Mouse (Mus musculus): ENCODE data around the gene Srgap3. TPM values are rescaled to one million over a fixed set of nuclear protein-coding genes. Genes with fewer than 3 reads are reported as not detected.

Srgap3 gene
- polyA plus RNA-seq, 1 experiment from 2014 or later: 11.0 TPM

DNA sequence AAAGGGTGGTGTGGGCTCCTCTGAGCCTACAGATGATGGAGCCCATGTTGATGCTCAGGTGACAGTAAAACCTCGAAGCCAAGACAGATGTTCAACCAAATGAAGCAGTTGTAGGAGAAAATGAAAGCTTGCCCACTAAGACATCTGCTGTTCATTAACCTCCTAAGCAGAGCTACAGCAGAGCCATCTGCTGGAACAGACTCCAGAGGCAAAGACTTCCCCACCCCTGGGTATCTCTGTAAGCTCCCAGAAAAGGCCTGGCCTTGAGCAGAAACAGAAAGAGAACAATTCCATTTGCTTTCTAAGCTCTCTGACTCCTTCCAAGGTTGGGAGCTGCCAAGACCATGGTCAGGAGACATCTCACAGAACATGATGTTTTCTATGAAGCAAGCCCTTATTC lies 47.4 kb downstream of the Srgap3 start:
- Histone ChIP-seq H3K36me3 (replicated peaks; ENCODE audit: control insufficient read depth, insufficient read depth, low read depth, low read length) (no peaks in the 10 kb centered on the region), H3K4me1 (ENCODE audit: control insufficient read depth, insufficient read depth, low read length) (no peaks in the 10 kb centered on the region), H3K9me3 (replicated peaks; ENCODE audit: control insufficient read depth, low read length) (no peaks in the 10 kb centered on the region), H3K4me2 (ENCODE audit: low read depth, low read length) (no peak overlapping the region), H3K27me3 (ENCODE audit: control insufficient read depth, insufficient read depth, low read length) (no peaks in the 10 kb centered on the region), H3K27ac (replicated peaks; ENCODE audit: low read depth, low read length) (no peak overlapping the region), H3K9ac (replicated peaks; ENCODE audit: low read length) (no peak overlapping the region), H3K4me3 (ENCODE audit: low read depth, low read length) (no peak overlapping the region)
- WGBS: 20% methylated on average over 1 of the region's 1 CpGs
- peak; percentile 44 for DNase-seq (ENCODE audit: low spot score)
- ATAC-seq (replicated peaks; ENCODE audit: insufficient number of reproducible peaks, low FRiP score, low TSS enrichment, low read depth): no peak

- no peak overlapping the region for H3K4me3 ChIP-seq (ENCODE audit: low read depth, low read length)
- H3K36me3 ChIP-seq (replicated peaks; ENCODE audit: control insufficient read depth, insufficient read depth, low read depth, low read length): no peaks in the 10 kb centered on the region
- H3K4me2 ChIP-seq (ENCODE audit: low read depth, low read length): no peak overlapping the region
- WGBS: 85% methylated on average over 5 of the region's 5 CpGs
- H3K4me1 ChIP-seq (ENCODE audit: control insufficient read depth, insufficient read depth, low read length): no peaks in the 10 kb centered on the region
- H3K27ac ChIP-seq (replicated peaks; ENCODE audit: low read depth, low read length): no peak overlapping the region
- H3K9me3 ChIP-seq (replicated peaks; ENCODE audit: control insufficient read depth, low read length): no peaks in the 10 kb centered on the region
- ATAC-seq (replicated peaks; ENCODE audit: insufficient number of reproducible peaks, low FRiP score, low TSS enrichment, low read depth) (no peak), DNase-seq (ENCODE audit: low spot score) (no peak)
- no peak overlapping the region for H3K9ac ChIP-seq (replicated peaks; ENCODE audit: low read length)
- H3K27me3 ChIP-seq (ENCODE audit: control insufficient read depth, insufficient read depth, low read length): no peaks in the 10 kb centered on the region
Observed at GRCm38 (mm10) chr6:112899276-112899675, 47.8 kb downstream of the Srgap3 start.

- no peaks in the 10 kb centered on the region for H3K9me3 ChIP-seq (replicated peaks; ENCODE audit: control insufficient read depth, low read length)
- H3K9ac ChIP-seq (replicated peaks; ENCODE audit: low read length): no peak overlapping the region
- no peaks in the 10 kb centered on the region for H3K27me3 ChIP-seq (ENCODE audit: control insufficient read depth, insufficient read depth, low read length)
- H3K4me3 ChIP-seq (ENCODE audit: low read depth, low read length): no peak overlapping the region
- H3K4me1 ChIP-seq (ENCODE audit: control insufficient read depth, insufficient read depth, low read length): no peaks in the 10 kb centered on the region
- no peak overlapping the region for H3K27ac ChIP-seq (replicated peaks; ENCODE audit: low read depth, low read length)
- WGBS: 73% methylated on average over 4 of the region's 4 CpGs
- no peak overlapping the region for H3K4me2 ChIP-seq (ENCODE audit: low read depth, low read length)
- ATAC-seq (replicated peaks; ENCODE audit: insufficient number of reproducible peaks, low FRiP score, low TSS enrichment, low read depth) (no peak), DNase-seq (ENCODE audit: low spot score) (no peak)
- no peaks in the 10 kb centered on the region for H3K36me3 ChIP-seq (replicated peaks; ENCODE audit: control insufficient read depth, insufficient read depth, low read depth, low read length)
Observed at GRCm38 (mm10) chr6:112898435-112898834, 48.6 kb downstream of the Srgap3 start.

- ATAC-seq (replicated peaks; ENCODE audit: insufficient number of reproducible peaks, low FRiP score, low TSS enrichment, low read depth): no peak
- WGBS: 56% methylated on average over 11 of the region's 11 CpGs
Observed at GRCm38 (mm10) chr6:112896372-112896771, 50.7 kb downstream of the Srgap3 start.

DNA sequence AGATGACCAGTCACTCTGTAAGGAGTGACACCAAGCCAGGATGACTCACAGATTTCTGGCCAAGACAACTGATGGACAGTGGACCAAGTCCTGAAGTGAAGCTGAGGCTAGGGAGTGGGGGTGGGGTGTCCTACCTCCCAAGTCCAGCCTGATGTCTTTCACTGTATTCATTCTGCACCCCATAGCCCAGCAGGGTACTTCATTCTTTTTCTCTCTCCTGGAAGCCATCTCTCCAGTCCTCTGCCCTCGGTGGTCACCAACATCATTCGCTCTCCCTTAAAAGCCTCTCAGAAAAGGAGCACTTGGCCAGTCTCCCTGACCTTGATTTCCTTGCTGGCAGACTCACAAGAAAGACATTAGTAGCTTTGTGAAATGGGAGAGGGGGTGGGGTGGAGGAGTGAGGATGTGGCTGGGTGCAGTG lies 56.7 kb downstream of the Srgap3 start:
- no peak for DNase-seq (ENCODE audit: low spot score)
- no peak for ATAC-seq (replicated peaks; ENCODE audit: insufficient number of reproducible peaks, low FRiP score, low TSS enrichment, low read depth)
- no peak overlapping the region for H3K4me3 ChIP-seq (ENCODE audit: low read depth, low read length)
- no peak overlapping the region for H3K27ac ChIP-seq (replicated peaks; ENCODE audit: low read depth, low read length)
- 71% methylated on average over 2 of the region's 2 CpGs for WGBS
- no peak overlapping the region for H3K9ac ChIP-seq (replicated peaks; ENCODE audit: low read length)
- H3K4me2 ChIP-seq (ENCODE audit: low read depth, low read length): no peak overlapping the region
- no peaks in the 10 kb centered on the region for H3K27me3 ChIP-seq (ENCODE audit: control insufficient read depth, insufficient read depth, low read length)
- H3K9me3 ChIP-seq (replicated peaks; ENCODE audit: control insufficient read depth, low read length): no peaks in the 10 kb centered on the region
- no peaks in the 10 kb centered on the region for H3K36me3 ChIP-seq (replicated peaks; ENCODE audit: control insufficient read depth, insufficient read depth, low read depth, low read length)
- H3K4me1 ChIP-seq (ENCODE audit: control insufficient read depth, insufficient read depth, low read length): no peaks in the 10 kb centered on the region

More at GRCm38 (mm10) chr6:112896372-112896771, 50.7 kb downstream of the Srgap3 start:
- no peak overlapping the region for H3K27ac ChIP-seq (replicated peaks; ENCODE audit: low read depth, low read length)
- no peaks in the 10 kb centered on the region for H3K9me3 ChIP-seq (replicated peaks; ENCODE audit: control insufficient read depth, low read length)
- no peak overlapping the region for H3K4me2 ChIP-seq (ENCODE audit: low read depth, low read length)
- H3K36me3 ChIP-seq (replicated peaks; ENCODE audit: control insufficient read depth, insufficient read depth, low read depth, low read length): no peaks in the 10 kb centered on the region
- no peaks in the 10 kb centered on the region for H3K4me1 ChIP-seq (ENCODE audit: control insufficient read depth, insufficient read depth, low read length)
- H3K27me3 ChIP-seq (ENCODE audit: control insufficient read depth, insufficient read depth, low read length): no peaks in the 10 kb centered on the region
- H3K4me3 ChIP-seq (ENCODE audit: low read depth, low read length): no peak overlapping the region
- no peak for DNase-seq (ENCODE audit: low spot score)
- no peak overlapping the region for H3K9ac ChIP-seq (replicated peaks; ENCODE audit: low read length)

GRCm38 (mm10) chr6:112883588-112884135 lies 63.4 kb downstream of the Srgap3 start:
- no peak overlapping the region for H3K9ac ChIP-seq (replicated peaks; ENCODE audit: low read length)
- 65% methylated on average over 5 of the region's 5 CpGs for WGBS

DNA sequence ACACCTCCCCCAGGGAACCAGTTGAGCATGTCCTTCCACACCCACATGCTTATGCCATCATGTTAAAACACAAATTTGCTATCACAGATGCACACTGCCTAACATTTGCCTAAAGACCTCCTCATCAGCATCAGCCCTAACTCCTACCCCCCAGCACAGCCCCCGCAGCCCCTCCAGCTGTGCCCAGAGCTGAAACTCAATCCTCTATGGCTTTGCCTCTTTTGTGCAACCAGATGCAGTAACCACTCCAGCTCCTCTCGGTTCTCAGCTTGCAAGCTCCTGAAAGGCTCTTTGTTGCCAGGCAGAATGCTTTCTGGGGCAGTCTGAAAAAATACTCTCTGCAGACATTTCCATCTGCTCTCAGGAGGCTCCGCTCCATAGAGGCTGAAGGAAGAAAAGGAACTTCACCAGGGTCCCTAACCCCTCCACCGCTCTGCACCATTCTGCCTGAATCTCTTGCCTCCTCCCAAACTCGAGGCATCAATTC lies 67.0 kb downstream of the Srgap3 start:
- Histone ChIP-seq H3K9me3 (replicated peaks; ENCODE audit: control insufficient read depth, low read length) (no peaks in the 10 kb centered on the region), H3K9ac (replicated peaks; ENCODE audit: low read length) (no peak overlapping the region; the same call in 1 of the 2 replicates), H3K36me3 (replicated peaks; ENCODE audit: control insufficient read depth, insufficient read depth, low read depth, low read length) (no peaks in the 10 kb centered on the region), H3K4me1 (ENCODE audit: control insufficient read depth, insufficient read depth, low read length) (no peaks in the 10 kb centered on the region; the same call in 1 of the 2 replicates), H3K4me3 (ENCODE audit: low read depth, low read length) (no peak overlapping the region), H3K27ac (replicated peaks; ENCODE audit: low read depth, low read length) (peak overlapping the region; percentile 74), H3K27me3 (ENCODE audit: control insufficient read depth, insufficient read depth, low read length) (no peaks in the 10 kb centered on the region), H3K4me2 (ENCODE audit: low read depth, low read length) (no peak overlapping the region)
- DNase-seq (ENCODE audit: low spot score): peak; percentile 78
- peak; percentile 90 for ATAC-seq (replicated peaks; ENCODE audit: insufficient number of reproducible peaks, low FRiP score, low TSS enrichment, low read depth)
- 7% methylated on average over 5 of the region's 5 CpGs for WGBS

More at GRCm38 (mm10) chr6:112883588-112884135, 63.4 kb downstream of the Srgap3 start:
- Histone ChIP-seq H3K4me1 (ENCODE audit: control insufficient read depth, insufficient read depth, low read length) (no peaks in the 10 kb centered on the region; the same call in 1 of the 2 replicates), H3K36me3 (replicated peaks; ENCODE audit: control insufficient read depth, insufficient read depth, low read depth, low read length) (no peaks in the 10 kb centered on the region), H3K9me3 (replicated peaks; ENCODE audit: control insufficient read depth, low read length) (no peaks in the 10 kb centered on the region), H3K27ac (replicated peaks; ENCODE audit: low read depth, low read length) (no peak overlapping the region), H3K4me3 (ENCODE audit: low read depth, low read length) (no peak overlapping the region), H3K27me3 (ENCODE audit: control insufficient read depth, insufficient read depth, low read length) (no peaks in the 10 kb centered on the region), H3K4me2 (ENCODE audit: low read depth, low read length) (no peak overlapping the region)
- no peak for DNase-seq (ENCODE audit: low spot score)
- ATAC-seq (replicated peaks; ENCODE audit: insufficient number of reproducible peaks, low FRiP score, low TSS enrichment, low read depth): no peak

DNA sequence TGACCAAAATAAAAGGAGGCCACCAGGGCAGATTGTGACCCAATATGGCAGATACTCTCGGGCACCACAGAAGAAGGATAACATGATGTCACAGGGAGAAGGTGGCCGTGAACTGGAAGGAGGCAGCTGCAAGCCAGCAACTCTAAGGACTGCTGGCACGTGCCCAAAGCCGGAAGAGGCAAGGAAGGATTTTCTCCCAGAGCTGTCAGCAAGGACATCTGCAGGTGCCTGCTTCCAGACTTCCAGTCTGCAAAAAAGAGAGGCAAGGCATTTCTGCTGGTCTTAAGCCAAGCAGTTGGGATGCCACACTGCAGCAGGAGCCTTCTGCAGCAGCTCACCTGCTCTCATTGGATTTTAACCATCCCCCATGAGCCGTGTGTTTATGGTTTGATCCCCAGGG lies 67.9 kb downstream of the Srgap3 start:
- Histone ChIP-seq H3K27ac (replicated peaks; ENCODE audit: low read depth, low read length) (no peak overlapping the region), H3K4me3 (ENCODE audit: low read depth, low read length) (no peak overlapping the region), H3K4me1 (ENCODE audit: control insufficient read depth, insufficient read depth, low read length) (no peaks in the 10 kb centered on the region; the same call in 1 of the 2 replicates), H3K4me2 (ENCODE audit: low read depth, low read length) (no peak overlapping the region), H3K9ac (replicated peaks; ENCODE audit: low read length) (no peak overlapping the region), H3K9me3 (replicated peaks; ENCODE audit: control insufficient read depth, low read length) (no peaks in the 10 kb centered on the region), H3K27me3 (ENCODE audit: control insufficient read depth, insufficient read depth, low read length) (no peaks in the 10 kb centered on the region), H3K36me3 (replicated peaks; ENCODE audit: control insufficient read depth, insufficient read depth, low read depth, low read length) (no peaks in the 10 kb centered on the region)
- no peak for DNase-seq (ENCODE audit: low spot score)
- WGBS: 94% methylated on average over 5 of the region's 5 CpGs
- no peak for ATAC-seq (replicated peaks; ENCODE audit: insufficient number of reproducible peaks, low FRiP score, low TSS enrichment, low read depth)
